Mouse (Mus musculus) liver, embryonic 13.5 days (tissue): ENCODE measurements around the gene Erlin1. TPM values are rescaled to one million over a fixed set of nuclear protein-coding genes. Genes with fewer than 3 reads are reported as not detected.

Experiments used
- ATAC-seq: fragments of 200-750 bp; cut with Nextera tagmentation; 2 replicates; pipeline ENCODE4 v1.8.0; 2017; ENCODE audit warnings: low read depth, mild to moderate bottlenecking, moderate number of reproducible peaks, moderate library complexity
- DNase-seq: peaks from one replicate; pipeline ENCODE4 v3.0.0; 2022
- H3K27ac ChIP-seq: fragments of 300-500 bp; sonication (generic); 2 replicates; pipeline ENCODE4 v1.5.1; 2015; ENCODE audit warnings: moderate library complexity, mild to moderate bottlenecking, inconsistent platforms
- H3K27me3 ChIP-seq: fragments of 300-500 bp; sonication (generic); 2 replicates; pipeline ENCODE4 v1.6.1; 2015; ENCODE audit warnings: mild to moderate bottlenecking, inconsistent platforms
- H3K36me3 ChIP-seq: fragments of 300-500 bp; sonication (generic); 2 replicates; pipeline ENCODE4 v1.6.1; 2015; ENCODE audit warnings: mild to moderate bottlenecking, inconsistent platforms
- H3K4me1 ChIP-seq: fragments of 300-500 bp; sonication (generic); replicated peaks from 2 replicates; pipeline ENCODE4 v1.6.1; 2015; ENCODE audit warnings: inconsistent platforms
- H3K4me2 ChIP-seq: fragments of 300-500 bp; sonication (generic); 2 replicates; pipeline ENCODE4 v1.6.1; 2015; ENCODE audit warnings: inconsistent platforms, mild to moderate bottlenecking, moderate library complexity
- H3K4me3 ChIP-seq: fragments of 300-500 bp; sonication (generic); replicated peaks from 2 replicates; pipeline ENCODE4 v1.5.1; 2015; ENCODE audit warnings: mild to moderate bottlenecking, inconsistent platforms
- H3K9ac ChIP-seq: fragments of 300-500 bp; sonication (generic); 2 replicates; pipeline ENCODE4 v1.6.1; 2015; ENCODE audit warnings: mild to moderate bottlenecking, inconsistent platforms
- H3K9me3 ChIP-seq: fragments of 300-500 bp; sonication (generic); replicated peaks from 2 replicates; pipeline ENCODE4 v1.6.1; 2016; ENCODE audit warnings: inconsistent platforms
- WGBS: fragments of 180-500 bp; shearing (Covaris S2); methylation state at CpG from one replicate; pipeline ENCODE4 v1.1.7; 2015; ENCODE audit not compliant: insufficient replicate concordance; 5-methylcytosine and 5-hydroxymethylcytosine counted together
- polyA plus RNA-seq: library from polyadenylated mRNA; unstranded; fragments of >200 nt; fragmentation: Nextera tagmentation; extraction: Ambion mirVana; gene quantifications from 2 replicates; pipeline ENCODE4 v1.2.1, GENCODE M21; 2015

Gene Erlin1
- polyA plus RNA-seq, 1 experiment from 2014 or later, result 14.7 TPM

GRCm38 (mm10) chr19:44055173-44055826 is 14.3 kb downstream of the Erlin1 start:
- Histone ChIP-seq H3K36me3 (peaks cover 42% of the 10 kb centered on the region), H3K4me3 (no peak overlapping the region), H3K27ac (no peak overlapping the region), H3K4me2 (no peak overlapping the region), H3K4me1 (0 out of 2 replicates have a peak, but pooled peaks cover 4% of the 10 kb centered on the region), H3K27me3 (no peaks in the 10 kb centered on the region), H3K9ac (no peak overlapping the region), H3K9me3 (no peaks in the 10 kb centered on the region)
- ATAC-seq (no peak), DNase-seq (no peak)
- WGBS, result 70% methylated on average over 4 of the region's 4 CpGs

GRCm38 (mm10) chr19:44050388-44050787 is 19.2 kb downstream of the Erlin1 start:
- Histone ChIP-seq H3K4me2 (no peak overlapping the region), H3K9ac (no peak overlapping the region), H3K9me3 (no peaks in the 10 kb centered on the region), H3K4me3 (no peak overlapping the region), H3K27ac (no peak overlapping the region), H3K36me3 (peaks cover 35% of the 10 kb centered on the region), H3K27me3 (no peaks in the 10 kb centered on the region), H3K4me1 (0 out of 2 replicates have a peak, but pooled peaks cover 3% of the 10 kb centered on the region)
- 56% methylated on average over 4 of the region's 4 CpGs for WGBS
- DNase-seq (no peak), ATAC-seq (no peak)

DNA sequence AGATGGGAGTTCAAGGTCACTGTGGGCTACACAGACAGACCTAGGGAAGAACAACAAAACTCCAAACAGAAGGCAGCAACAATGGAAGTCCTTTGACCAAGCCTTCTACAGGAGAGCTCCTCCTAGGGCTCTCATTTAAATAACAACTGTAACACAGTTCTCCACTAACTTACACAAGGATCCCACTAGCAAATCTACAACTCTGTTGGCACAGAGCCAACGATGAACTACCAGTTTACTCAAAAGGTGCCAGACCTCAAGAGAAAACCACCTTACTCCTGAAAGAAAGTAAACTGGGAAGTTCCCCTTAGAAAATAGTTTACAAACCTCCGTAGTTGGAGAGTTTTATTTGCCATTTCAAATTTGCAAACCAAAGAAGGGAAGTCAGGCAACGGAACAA is 20.3 kb downstream of the Erlin1 start:
- 68% methylated on average over 3 of the region's 3 CpGs for WGBS
- DNase-seq, result no peak

DNA sequence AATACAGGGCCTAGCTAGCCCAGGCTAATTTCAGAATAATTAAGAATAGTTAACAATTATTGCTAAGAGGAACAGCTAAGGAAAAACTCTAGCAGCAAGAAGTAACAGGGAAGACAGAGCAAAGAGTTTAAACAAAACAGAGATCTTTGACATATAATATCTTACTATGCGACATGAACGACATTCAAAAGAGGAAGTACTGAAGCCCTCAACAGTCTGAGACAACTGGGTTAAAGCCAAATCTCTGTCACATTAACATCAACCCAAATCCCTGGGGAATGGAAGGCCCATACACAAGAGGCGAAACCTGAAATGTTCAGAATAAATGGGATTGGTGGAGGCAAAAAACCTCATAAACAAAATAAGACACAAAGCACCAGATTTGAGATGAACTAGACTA is 23.7 kb downstream of the Erlin1 start:
- Histone ChIP-seq H3K4me2 (no peak overlapping the region), H3K9ac (no peak overlapping the region), H3K36me3 (peaks cover 17% of the 10 kb centered on the region), H3K27ac (no peak overlapping the region), H3K4me1 (no peaks in the 10 kb centered on the region), H3K27me3 (no peaks in the 10 kb centered on the region), H3K4me3 (no peak overlapping the region), H3K9me3 (no peaks in the 10 kb centered on the region)
- DNase-seq (no peak), ATAC-seq (no peak)
- 60% methylated on average over 3 of the region's 3 CpGs for WGBS

More for the DNA sequence above, 20.3 kb downstream of the Erlin1 start:
- Histone ChIP-seq H3K9me3 (no peaks in the 10 kb centered on the region), H3K9ac (no peak overlapping the region), H3K4me3 (no peak overlapping the region), H3K27ac (no peak overlapping the region), H3K36me3 (peaks cover 33% of the 10 kb centered on the region), H3K4me2 (no peak overlapping the region), H3K4me1 (no peaks in the 10 kb centered on the region), H3K27me3 (no peaks in the 10 kb centered on the region)
- ATAC-seq, result no peak

DNA sequence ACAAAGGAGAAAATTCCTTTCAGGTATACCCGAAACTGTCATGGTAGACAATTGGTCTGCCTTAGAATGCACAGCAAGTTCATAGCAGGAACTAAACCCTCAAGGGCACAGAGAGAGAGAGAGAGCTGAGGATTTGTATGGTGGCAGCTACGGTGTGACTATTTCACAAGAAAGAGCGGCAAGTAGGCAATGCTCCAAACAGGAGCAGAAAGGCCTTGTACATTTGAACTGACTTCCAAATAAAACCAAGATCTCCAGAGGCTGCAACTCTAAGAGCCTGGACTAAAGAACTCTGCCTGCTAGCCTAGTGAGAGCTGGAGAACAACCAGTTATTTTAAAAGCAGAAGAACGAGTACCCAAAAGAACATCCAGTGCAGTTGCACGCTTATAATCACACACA is 27.5 kb downstream of the Erlin1 start:
- DNase-seq, result no peak
- no peaks in the 10 kb centered on the region for H3K4me1 ChIP-seq
- no peak overlapping the region for H3K4me3 ChIP-seq
- H3K36me3 ChIP-seq, result peaks cover 37% of the 10 kb centered on the region
- H3K9ac ChIP-seq, result no peak overlapping the region
- 75% methylated on average over 5 of the region's 5 CpGs for WGBS
- ATAC-seq, result no peak
- no peaks in the 10 kb centered on the region for H3K9me3 ChIP-seq
- no peak overlapping the region for H3K4me2 ChIP-seq
- no peak overlapping the region for H3K27ac ChIP-seq
- H3K27me3 ChIP-seq, result no peaks in the 10 kb centered on the region

DNA sequence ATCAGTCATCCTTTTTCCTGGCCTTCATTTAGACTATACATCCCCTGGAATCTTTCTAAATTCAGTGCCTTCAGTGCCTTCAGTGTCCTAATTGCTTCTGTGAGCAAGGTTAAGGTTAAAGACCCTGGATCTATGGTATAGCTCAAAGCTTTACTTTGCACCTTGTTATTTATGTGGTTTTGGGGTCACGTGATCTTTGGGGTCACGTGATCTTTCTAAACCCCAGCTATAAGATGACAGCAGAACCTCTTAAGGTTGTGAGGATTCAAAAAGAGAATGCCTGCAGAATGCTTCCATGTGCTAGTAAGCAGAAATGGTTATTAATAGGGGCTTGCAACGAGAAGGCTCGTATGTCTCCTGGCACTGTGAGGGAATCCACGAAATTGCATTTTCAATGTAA is 36.2 kb downstream of the Erlin1 start:
- no peaks in the 10 kb centered on the region for H3K9me3 ChIP-seq
- peaks cover 28% of the 10 kb centered on the region for H3K36me3 ChIP-seq
- no peaks in the 10 kb centered on the region for H3K27me3 ChIP-seq
- ATAC-seq (no peak), DNase-seq (no peak)
- no peak overlapping the region for H3K27ac ChIP-seq
- 78% methylated on average over 5 of the region's 5 CpGs for WGBS
- H3K9ac ChIP-seq, result no peak overlapping the region
- H3K4me3 ChIP-seq, result no peak overlapping the region
- H3K4me2 ChIP-seq, result no peak overlapping the region
- H3K4me1 ChIP-seq, result no peaks in the 10 kb centered on the region

GRCm38 (mm10) chr19:44032046-44032744 is 37.4 kb downstream of the Erlin1 start:
- H3K27me3 ChIP-seq, result no peaks in the 10 kb centered on the region

DNA sequence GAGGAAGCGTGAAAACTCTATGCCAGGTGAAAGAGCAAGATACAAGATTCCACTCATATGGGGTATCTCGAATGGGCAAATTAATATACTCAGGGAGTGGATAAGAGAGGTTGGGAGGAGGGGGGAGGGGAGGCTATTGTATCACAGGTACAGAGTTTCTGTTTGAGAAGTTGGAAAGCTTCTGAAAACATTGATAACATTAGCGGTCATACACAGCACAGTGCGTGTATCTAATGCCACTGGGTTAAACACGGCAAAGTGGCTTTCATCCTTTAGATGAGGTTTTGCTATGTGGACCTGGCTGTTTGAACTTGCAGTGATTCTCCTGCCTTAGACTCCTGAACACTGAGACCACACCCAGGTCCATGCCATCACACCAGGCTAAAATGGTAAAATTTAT is 39.6 kb downstream of the Erlin1 start:
- WGBS, result 64% methylated on average over 5 of the region's 5 CpGs
- no peaks in the 10 kb centered on the region for H3K4me1 ChIP-seq
- ATAC-seq, result no peak

More at GRCm38 (mm10) chr19:44032046-44032744, 37.4 kb downstream of the Erlin1 start:
- no peak for DNase-seq
- no peak for ATAC-seq
- Histone ChIP-seq H3K9ac (no peak overlapping the region), H3K4me2 (no peak overlapping the region), H3K9me3 (no peaks in the 10 kb centered on the region), H3K27ac (no peak overlapping the region), H3K4me1 (no peaks in the 10 kb centered on the region), H3K4me3 (no peak overlapping the region), H3K36me3 (peaks cover 19% of the 10 kb centered on the region; the same call in 1 of the 2 replicates)
- 73% methylated on average over 11 of the region's 11 CpGs for WGBS

DNA sequence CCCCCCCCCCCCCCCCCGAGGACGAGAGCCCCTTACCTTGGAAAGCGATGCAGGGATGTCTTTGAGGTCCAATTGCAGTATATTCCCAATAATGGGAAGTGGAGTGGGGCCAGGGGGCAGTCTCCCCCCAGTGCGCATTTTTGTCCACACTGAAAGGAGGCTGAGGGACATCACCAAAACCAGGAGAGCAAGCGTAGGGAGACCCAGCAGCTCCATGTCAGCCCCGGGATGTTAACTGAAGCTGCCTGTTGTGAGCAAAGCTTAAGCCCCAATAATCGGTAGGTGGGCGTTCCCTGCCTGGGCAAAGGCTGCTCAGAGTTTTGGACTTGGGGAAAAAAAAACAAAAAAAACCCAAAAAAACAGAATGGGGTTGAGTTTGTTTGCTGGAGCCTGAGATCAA is 40.6 kb downstream of the Erlin1 start, which contains the start of gene Cyp2c23:
Gene Cyp2c23, minus strand, starts transcription at position 237 of the 400 bp plus-strand sequence.
- 58% methylated on average over 8 of the region's 8 CpGs for WGBS
- Histone ChIP-seq H3K9ac (no peak within 1 kb of the TSS), H3K27me3 (no peaks in the 10 kb centered on the region), H3K36me3 (0 out of 2 replicates have a peak, but pooled peaks cover 2% of the 10 kb centered on the region), H3K4me1 (no peaks in the 10 kb centered on the region), H3K9me3 (no peaks in the 10 kb centered on the region), H3K4me3 (no peak within 1 kb of the TSS), H3K4me2 (no peak within 1 kb of the TSS), H3K27ac (no peak within 1 kb of the TSS)
- ATAC-seq (no peak), DNase-seq (no peak)

More for the DNA sequence above, 39.6 kb downstream of the Erlin1 start:
- H3K27me3 ChIP-seq, result no peaks in the 10 kb centered on the region
- no peaks in the 10 kb centered on the region for H3K9me3 ChIP-seq
- peaks cover 6% of the 10 kb centered on the region; the same call in 1 of the 2 replicates for H3K36me3 ChIP-seq
- no peak overlapping the region for H3K9ac ChIP-seq
- H3K4me2 ChIP-seq, result no peak overlapping the region
- H3K27ac ChIP-seq, result no peak overlapping the region
- no peak overlapping the region for H3K4me3 ChIP-seq
- no peak for DNase-seq

DNA sequence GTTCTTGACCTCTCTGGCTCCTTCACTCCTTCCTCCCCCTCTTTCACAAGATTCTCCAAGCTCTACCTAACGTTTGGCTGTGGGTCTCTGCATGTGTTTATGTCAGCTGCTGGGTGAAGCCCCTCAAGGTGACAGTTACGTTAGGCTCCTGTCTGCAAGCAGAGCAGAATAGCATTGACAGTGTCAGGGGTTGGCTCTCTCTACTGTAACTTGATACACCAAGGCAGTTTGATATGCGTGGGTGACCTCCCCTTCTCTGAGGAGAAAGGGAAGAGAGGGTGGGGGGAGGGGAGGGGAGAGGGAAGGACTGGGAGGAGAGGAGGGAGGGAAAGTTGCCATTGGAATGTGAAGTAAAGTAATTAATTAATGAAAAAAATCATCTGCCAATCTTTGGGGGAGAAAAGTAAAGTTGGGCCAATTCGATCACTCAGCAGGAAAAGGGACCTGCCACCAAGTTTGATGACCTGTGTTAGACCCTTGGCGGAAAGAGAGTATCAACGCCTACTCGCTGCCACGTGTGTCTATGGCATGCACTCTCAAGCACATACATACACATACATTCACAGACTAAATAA is 42.5 kb downstream of the Erlin1 start:
- no peak for DNase-seq

GRCm38 (mm10) chr19:44024921-44025585 is 44.5 kb downstream of the Erlin1 start:
- Histone ChIP-seq H3K9ac (no peak overlapping the region), H3K4me3 (no peak overlapping the region), H3K27me3 (no peaks in the 10 kb centered on the region), H3K4me1 (no peaks in the 10 kb centered on the region), H3K4me2 (no peak overlapping the region), H3K27ac (no peak overlapping the region), H3K9me3 (no peaks in the 10 kb centered on the region), H3K36me3 (no peaks in the 10 kb centered on the region)
- WGBS, result 66% methylated on average over 13 of the region's 13 CpGs
- DNase-seq (no peak), ATAC-seq (no peak)

More for the DNA sequence above, 42.5 kb downstream of the Erlin1 start:
- Histone ChIP-seq H3K4me3 (no peak overlapping the region), H3K9ac (no peak overlapping the region), H3K27me3 (no peaks in the 10 kb centered on the region), H3K4me2 (no peak overlapping the region), H3K9me3 (no peaks in the 10 kb centered on the region), H3K27ac (no peak overlapping the region), H3K36me3 (no peaks in the 10 kb centered on the region), H3K4me1 (no peaks in the 10 kb centered on the region)
- ATAC-seq, result no peak
- WGBS, result 62% methylated on average over 8 of the region's 8 CpGs
